Mouse (Mus musculus): Measurements from ENCODE around the gene Atp6v0e. TPM values are rescaled to one million over a fixed set of nuclear protein-coding genes. Genes with fewer than 3 reads are reported as not detected.

Atp6v0e gene
- total RNA-seq, 2 experiments from 2014 or later: 242 to 317 TPM

- ATAC-seq (replicated peaks; ENCODE audit: poor library complexity, severe bottlenecking): peak; percentile 68
Measured at GRCm38 (mm10) chr17:26638655-26639054, 24.4 kb upstream of the Atp6v0e start.

GRCm38 (mm10) chr17:26639791-26640190 is 23.2 kb upstream of the Atp6v0e start:
- ATAC-seq (replicated peaks; ENCODE audit: poor library complexity, severe bottlenecking): peak; percentile 55

GRCm38 (mm10) chr17:26640286-26640740 is 22.7 kb upstream of the Atp6v0e start:
- peak; percentile 68 for ATAC-seq (replicated peaks; ENCODE audit: poor library complexity, severe bottlenecking)

- ATAC-seq (replicated peaks; ENCODE audit: poor library complexity, severe bottlenecking): no peak
Measured at GRCm38 (mm10) chr17:26643456-26643855, 19.6 kb upstream of the Atp6v0e start.

GRCm38 (mm10) chr17:26643993-26644392 is 19.0 kb upstream of the Atp6v0e start:
- ATAC-seq (replicated peaks; ENCODE audit: poor library complexity, severe bottlenecking): no peak

GRCm38 (mm10) chr17:26644509-26645410 is 18.3 kb upstream of the Atp6v0e start:
- no peak for ATAC-seq (replicated peaks; ENCODE audit: poor library complexity, severe bottlenecking)

- ATAC-seq (replicated peaks; ENCODE audit: poor library complexity, severe bottlenecking): no peak
Measured at GRCm38 (mm10) chr17:26645411-26645854, 17.6 kb upstream of the Atp6v0e start.

GRCm38 (mm10) chr17:26647283-26647682 is 15.7 kb upstream of the Atp6v0e start:
- ATAC-seq (replicated peaks; ENCODE audit: poor library complexity, severe bottlenecking): no peak

- ATAC-seq (replicated peaks; ENCODE audit: poor library complexity, severe bottlenecking): no peak
Measured at GRCm38 (mm10) chr17:26649565-26649964, 13.5 kb upstream of the Atp6v0e start.

- ATAC-seq (replicated peaks; ENCODE audit: poor library complexity, severe bottlenecking): no peak
Measured at GRCm38 (mm10) chr17:26650451-26651363, 12.3 kb upstream of the Atp6v0e start.

- no peak for ATAC-seq (replicated peaks; ENCODE audit: poor library complexity, severe bottlenecking)
Measured at GRCm38 (mm10) chr17:26658854-26659572, 4.0 kb upstream of the Atp6v0e start.

- ATAC-seq (replicated peaks; ENCODE audit: poor library complexity, severe bottlenecking): no peak
Measured at GRCm38 (mm10) chr17:26659573-26659915, 3.5 kb upstream of the Atp6v0e start.

GRCm38 (mm10) chr17:26660192-26660912 is 2.7 kb upstream of the Atp6v0e start:
- peak; percentile 44 for ATAC-seq (replicated peaks; ENCODE audit: poor library complexity, severe bottlenecking)

GRCm38 (mm10) chr17:26662204-26662603 is 827 bp upstream of the Atp6v0e start:
- ATAC-seq (replicated peaks; ENCODE audit: poor library complexity, severe bottlenecking): no peak

- no peak for ATAC-seq (replicated peaks; ENCODE audit: poor library complexity, severe bottlenecking)
Measured at GRCm38 (mm10) chr17:26665600-26665999, 2.6 kb downstream of the Atp6v0e start.

- ATAC-seq (replicated peaks; ENCODE audit: poor library complexity, severe bottlenecking): no peak
Measured at GRCm38 (mm10) chr17:26671268-26671667, 8.2 kb downstream of the Atp6v0e start.

GRCm38 (mm10) chr17:26675845-26676244 is 12.8 kb downstream of the Atp6v0e start:
- no peak for ATAC-seq (replicated peaks; ENCODE audit: poor library complexity, severe bottlenecking)

- peak; percentile 88 for ATAC-seq (replicated peaks; ENCODE audit: poor library complexity, severe bottlenecking)
Measured at GRCm38 (mm10) chr17:26676252-26676615, 13.2 kb downstream of the Atp6v0e start.

GRCm38 (mm10) chr17:26676616-26677376 is 13.8 kb downstream of the Atp6v0e start:
- peak; percentile 68 for ATAC-seq (replicated peaks; ENCODE audit: poor library complexity, severe bottlenecking)
